Mouse (Mus musculus) lung, adult 2 months (tissue): ENCODE results near the gene Sall2.

Source experiments
- CTCF ChIP-seq: fragments of 200-500 bp; IDR thresholded peaks from 2 replicates; pipeline ENCODE4 v1.5.1; 2011; ENCODE audit warnings: mild to moderate bottlenecking, low read length, control low read depth; ENCODE audit not compliant: insufficient read depth
- POLR2A ChIP-seq: fragments of 200-500 bp; IDR thresholded peaks from 2 replicates; pipeline ENCODE4 v1.6.1; 2011; ENCODE audit warnings: low read depth, mild to moderate bottlenecking, control low read depth, low read length, borderline replicate concordance; ENCODE audit errors: extremely low read depth

DNA sequence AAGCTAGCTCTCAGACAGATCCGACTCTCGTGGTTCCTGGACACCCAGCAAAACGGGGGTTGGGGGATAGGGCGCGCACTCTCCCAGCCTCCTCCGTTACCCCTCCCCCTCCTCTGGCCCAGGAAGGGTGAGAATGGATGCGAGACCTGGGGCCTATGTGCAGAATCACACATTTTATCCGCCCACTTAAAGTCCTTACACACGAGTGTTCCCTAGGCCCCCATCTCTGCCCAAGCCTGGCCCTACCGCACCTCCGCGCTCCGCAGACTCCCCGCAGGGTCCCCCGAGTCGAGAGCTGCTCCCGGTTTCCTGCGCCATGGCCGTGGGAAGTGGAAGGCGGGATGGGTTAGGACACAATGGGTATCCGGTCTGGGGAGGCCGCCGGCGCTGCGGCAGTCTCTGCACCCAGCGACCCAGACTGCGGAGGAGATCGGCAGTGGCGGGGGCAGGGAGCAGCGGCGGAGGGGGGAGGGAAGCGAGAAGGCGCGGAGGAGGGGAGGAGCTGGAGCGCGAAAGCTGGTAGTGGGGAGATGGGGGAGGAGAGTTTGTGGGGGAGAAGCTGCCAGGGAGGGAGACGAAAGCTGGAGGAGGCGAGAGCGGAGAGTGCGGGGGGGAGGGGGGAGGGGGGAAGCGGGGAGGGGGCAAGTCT, 12.6 kb downstream of the Sall2 start:
- TF ChIP-seq CTCF (no peak), POLR2A (peak; percentile 41; the same call in 1 of the 2 replicates)
